Mouse (Mus musculus) yolk sac, embryonic 10.5 days (tissue): ENCODE results near the gene Hmg20b.

Experiments used
- DNase-seq: peaks from one replicate; pipeline ENCODE4 v3.0.0-alpha.2; 2017; ENCODE audit warnings: low spot score

Gene Hmg20b

GRCm38 (mm10) chr10:81350351-81351063 lies at the start of gene Hmg20b:
TSS of gene Hmg20b (minus strand) at chr10:81350480.
- DNase-seq, result peak; percentile 99

GRCm38 (mm10) chr10:81399798-81400308 lies 49.6 kb upstream of the Hmg20b start:
- no peak for DNase-seq

- no peak for DNase-seq
Observed at GRCm38 (mm10) chr10:81399296-81399695, 49.0 kb upstream of the Hmg20b start.

- no peak for DNase-seq
Observed at GRCm38 (mm10) chr10:81396749-81397148, 46.5 kb upstream of the Hmg20b start.

- DNase-seq, result no peak
Observed at GRCm38 (mm10) chr10:81395865-81396264, 45.6 kb upstream of the Hmg20b start.

- no peak for DNase-seq
Observed at GRCm38 (mm10) chr10:81395127-81395526, 44.8 kb upstream of the Hmg20b start.

- peak; percentile 66 for DNase-seq
Observed at GRCm38 (mm10) chr10:81393456-81394063, 43.3 kb upstream of the Hmg20b start.

- DNase-seq, result no peak
Observed at GRCm38 (mm10) chr10:81392781-81393185, 42.5 kb upstream of the Hmg20b start, which contains the start of gene Smim24. TSS of gene Smim24 (plus strand) at chr10:81393051.

- no peak for DNase-seq
Observed at GRCm38 (mm10) chr10:81392270-81392669, 42.0 kb upstream of the Hmg20b start.

GRCm38 (mm10) chr10:81390678-81390965 lies 40.3 kb upstream of the Hmg20b start:
- DNase-seq, result no peak

- no peak for DNase-seq
Observed at GRCm38 (mm10) chr10:81389801-81390677, 39.8 kb upstream of the Hmg20b start.

- DNase-seq, result no peak
Observed at GRCm38 (mm10) chr10:81389373-81389772, 39.1 kb upstream of the Hmg20b start.

GRCm38 (mm10) chr10:81388505-81389055 lies 38.3 kb upstream of the Hmg20b start, which contains the start of gene Gm48552:
TSS of gene Gm48552 (plus strand) at chr10:81389005.
- peak; percentile 71 for DNase-seq

- DNase-seq, result no peak
Observed at GRCm38 (mm10) chr10:81387716-81388115, 37.4 kb upstream of the Hmg20b start.

- no peak for DNase-seq
Observed at GRCm38 (mm10) chr10:81385603-81386306, 35.5 kb upstream of the Hmg20b start.

GRCm38 (mm10) chr10:81384605-81384982 lies 34.3 kb upstream of the Hmg20b start:
- no peak for DNase-seq

- DNase-seq, result peak; percentile 97
Observed at GRCm38 (mm10) chr10:81383802-81384604, 33.7 kb upstream of the Hmg20b start, which contains the start of the genes Dohh and Gm48551. TSS of gene Dohh (plus strand) at chr10:81384428. TSS of gene Gm48551 (plus strand) at chr10:81384466.

- no peak for DNase-seq
Observed at GRCm38 (mm10) chr10:81382039-81382438, 31.8 kb upstream of the Hmg20b start.

GRCm38 (mm10) chr10:81379809-81380378 lies 29.6 kb upstream of the Hmg20b start:
- no peak for DNase-seq

GRCm38 (mm10) chr10:81379183-81379553 lies 28.9 kb upstream of the Hmg20b start:
- DNase-seq, result no peak
